Mouse (Mus musculus) heart, embryonic 11.5 days (tissue): ENCODE data around the gene Brip1. TPM values are rescaled to one million over a fixed set of nuclear protein-coding genes. Genes with fewer than 3 reads are reported as not detected.

Experiments used
- ATAC-seq: fragments of 200-750 bp; cut with Nextera tagmentation; replicated peaks from 2 replicates; pipeline ENCODE4 v1.8.0; 2017; ENCODE audit warnings: moderate library complexity; ENCODE audit not compliant: insufficient number of reproducible peaks, low FRiP score, low TSS enrichment
- H3K27ac ChIP-seq: fragments of 300-500 bp; sonication (generic); 2 replicates; pipeline ENCODE4 v1.5.1; 2014; ENCODE audit warnings: mild to moderate bottlenecking, low read depth, low read length
- H3K27me3 ChIP-seq: fragments of 300-500 bp; sonication (generic); 2 replicates; pipeline ENCODE4 v1.6.1; 2014; ENCODE audit warnings: mild to moderate bottlenecking, low read length, mixed read lengths; ENCODE audit not compliant: control insufficient read depth, insufficient read depth
- H3K36me3 ChIP-seq: fragments of 300-500 bp; sonication (generic); 2 replicates; pipeline ENCODE4 v1.6.1; 2014; ENCODE audit warnings: mild to moderate bottlenecking, low read length, moderate library complexity, mixed read lengths; ENCODE audit not compliant: control insufficient read depth, insufficient read depth
- H3K4me1 ChIP-seq: fragments of 300-500 bp; sonication (generic); 2 replicates; pipeline ENCODE4 v1.6.1; 2014; ENCODE audit warnings: low read length; ENCODE audit not compliant: control insufficient read depth, insufficient read depth
- H3K4me2 ChIP-seq: fragments of 300-500 bp; sonication (generic); 2 replicates; pipeline ENCODE4 v1.6.1; 2014; ENCODE audit warnings: mild to moderate bottlenecking, moderate library complexity
- H3K4me3 ChIP-seq: fragments of 300-500 bp; sonication (generic); 2 replicates; pipeline ENCODE4 v1.5.1; 2014; ENCODE audit warnings: low read depth, low read length
- H3K9ac ChIP-seq: fragments of 300-500 bp; sonication (generic); 2 replicates; pipeline ENCODE4 v1.6.1; 2014; ENCODE audit warnings: mild to moderate bottlenecking, low read depth, low read length, moderate library complexity
- H3K9me3 ChIP-seq: fragments of 300-500 bp; sonication (generic); replicated peaks from 2 replicates; pipeline ENCODE4 v1.6.1; 2016; ENCODE audit warnings: low read length; ENCODE audit not compliant: control insufficient read depth
- WGBS: fragments of 180-500 bp; shearing (Covaris S2); extraction: QIAGEN DNeasy Blood & Tissue Kit; methylation state at CpG from one replicate; pipeline ENCODE4 v1.1.7; 2014; ENCODE audit not compliant: insufficient replicate concordance; 5-methylcytosine and 5-hydroxymethylcytosine counted together
- polyA plus RNA-seq: library from polyadenylated mRNA; unstranded; fragments of >200 nt; fragmentation: Nextera tagmentation; extraction: Ambion mirVana; gene quantifications from 2 replicates; pipeline ENCODE4 v1.2.1, GENCODE M21; 2014

The Brip1 gene
- polyA plus RNA-seq, 1 experiment from 2014 or later, result 5.8 TPM

- H3K4me2 ChIP-seq, result no peak overlapping the region
- no peak overlapping the region for H3K4me3 ChIP-seq
- WGBS, result 85% methylated on average over 5 of the region's 5 CpGs
- H3K9me3 ChIP-seq, result no peaks in the 10 kb centered on the region
- no peak overlapping the region for H3K27ac ChIP-seq
- H3K9ac ChIP-seq, result no peak overlapping the region
- H3K4me1 ChIP-seq, result no peaks in the 10 kb centered on the region
- no peak for ATAC-seq
- no peaks in the 10 kb centered on the region for H3K27me3 ChIP-seq
- H3K36me3 ChIP-seq, result 0 out of 2 replicates have a peak, but pooled peaks cover 2% of the 10 kb centered on the region
Measured at GRCm38 (mm10) chr11:86064881-86065280, 136.1 kb downstream of the Brip1 start.

GRCm38 (mm10) chr11:86061243-86061642 is 139.8 kb downstream of the Brip1 start:
- no peak for ATAC-seq
- no peaks in the 10 kb centered on the region for H3K27me3 ChIP-seq
- H3K4me2 ChIP-seq, result no peak overlapping the region
- H3K9me3 ChIP-seq, result no peaks in the 10 kb centered on the region
- H3K4me3 ChIP-seq, result no peak overlapping the region
- H3K4me1 ChIP-seq, result no peaks in the 10 kb centered on the region; the same call in 1 of the 2 replicates
- no peak overlapping the region for H3K9ac ChIP-seq
- no peaks in the 10 kb centered on the region for H3K36me3 ChIP-seq
- 84% methylated on average over 8 of the region's 8 CpGs for WGBS
- H3K27ac ChIP-seq, result no peak overlapping the region

GRCm38 (mm10) chr11:86059123-86059522 is 141.9 kb downstream of the Brip1 start:
- Histone ChIP-seq H3K4me3 (no peak overlapping the region), H3K9ac (no peak overlapping the region), H3K27ac (no peak overlapping the region), H3K27me3 (no peaks in the 10 kb centered on the region), H3K36me3 (no peaks in the 10 kb centered on the region), H3K9me3 (no peaks in the 10 kb centered on the region), H3K4me1 (no peaks in the 10 kb centered on the region; the same call in 1 of the 2 replicates), H3K4me2 (no peak overlapping the region)
- no peak for ATAC-seq
- WGBS, result 39% methylated on average over 4 of the region's 4 CpGs

- no peaks in the 10 kb centered on the region for H3K9me3 ChIP-seq
- 69% methylated on average over 7 of the region's 7 CpGs for WGBS
- no peak overlapping the region for H3K9ac ChIP-seq
- H3K27me3 ChIP-seq, result no peaks in the 10 kb centered on the region
- H3K4me1 ChIP-seq, result no peaks in the 10 kb centered on the region; the same call in 1 of the 2 replicates
- H3K36me3 ChIP-seq, result no peaks in the 10 kb centered on the region
- no peak overlapping the region for H3K4me3 ChIP-seq
- no peak for ATAC-seq
- no peak overlapping the region for H3K27ac ChIP-seq
- no peak overlapping the region for H3K4me2 ChIP-seq
Measured at GRCm38 (mm10) chr11:86055806-86056205, 145.2 kb downstream of the Brip1 start.

GRCm38 (mm10) chr11:86051383-86051782 is 149.6 kb downstream of the Brip1 start:
- Histone ChIP-seq H3K36me3 (no peaks in the 10 kb centered on the region), H3K4me3 (no peak overlapping the region), H3K9ac (no peak overlapping the region), H3K9me3 (no peaks in the 10 kb centered on the region), H3K4me1 (no peaks in the 10 kb centered on the region), H3K27ac (no peak overlapping the region), H3K4me2 (no peak overlapping the region), H3K27me3 (no peaks in the 10 kb centered on the region)
- no peak for ATAC-seq
- WGBS, result 44% methylated on average over 6 of the region's 6 CpGs

- H3K4me1 ChIP-seq, result no peaks in the 10 kb centered on the region
- no peaks in the 10 kb centered on the region for H3K9me3 ChIP-seq
- H3K36me3 ChIP-seq, result no peaks in the 10 kb centered on the region
- no peak for ATAC-seq
- H3K9ac ChIP-seq, result no peak overlapping the region
- H3K4me2 ChIP-seq, result no peak overlapping the region
- H3K27me3 ChIP-seq, result no peaks in the 10 kb centered on the region
- no peak overlapping the region for H3K27ac ChIP-seq
- WGBS, result 74% methylated on average over 8 of the region's 8 CpGs
- no peak overlapping the region for H3K4me3 ChIP-seq
Measured at GRCm38 (mm10) chr11:86050430-86051280, 150.3 kb downstream of the Brip1 start.

- Histone ChIP-seq H3K4me3 (no peak overlapping the region), H3K27ac (no peak overlapping the region), H3K4me1 (no peaks in the 10 kb centered on the region), H3K9me3 (no peaks in the 10 kb centered on the region), H3K27me3 (no peaks in the 10 kb centered on the region), H3K4me2 (no peak overlapping the region), H3K9ac (no peak overlapping the region), H3K36me3 (no peaks in the 10 kb centered on the region)
- ATAC-seq, result no peak
- WGBS, result 65% methylated on average over 5 of the region's 5 CpGs
Measured at GRCm38 (mm10) chr11:86039994-86040393, 161.0 kb downstream of the Brip1 start.

GRCm38 (mm10) chr11:86039355-86039754 is 161.6 kb downstream of the Brip1 start:
- no peak for ATAC-seq
- WGBS, result 77% methylated on average over 8 of the region's 8 CpGs
- no peaks in the 10 kb centered on the region for H3K9me3 ChIP-seq
- no peak overlapping the region for H3K9ac ChIP-seq
- H3K4me1 ChIP-seq, result no peaks in the 10 kb centered on the region
- no peak overlapping the region for H3K4me3 ChIP-seq
- no peak overlapping the region for H3K27ac ChIP-seq
- no peak overlapping the region for H3K4me2 ChIP-seq
- no peaks in the 10 kb centered on the region for H3K36me3 ChIP-seq
- no peaks in the 10 kb centered on the region for H3K27me3 ChIP-seq

- Histone ChIP-seq H3K4me2 (no peak overlapping the region), H3K9ac (no peak overlapping the region), H3K36me3 (no peaks in the 10 kb centered on the region), H3K9me3 (no peaks in the 10 kb centered on the region), H3K4me3 (no peak overlapping the region), H3K4me1 (no peaks in the 10 kb centered on the region), H3K27ac (no peak overlapping the region), H3K27me3 (no peaks in the 10 kb centered on the region)
- 78% methylated on average over 13 of the region's 13 CpGs for WGBS
- ATAC-seq, result no peak
Measured at GRCm38 (mm10) chr11:86038701-86039100, 162.3 kb downstream of the Brip1 start.
